Mouse (Mus musculus) urinary bladder, postnatal 36 days (tissue): ENCODE results near the gene Napepld.
"Not testable (repeated sequence)": the region's sequence is repeated elsewhere in the genome, so short reads cannot be mapped to it uniquely, and the experiment has no call there.

Experiments used
- DNase-seq, 2 experiments: peaks; one replicate each; pipeline ENCODE4 v3.0.0; 2022; ENCODE audit warnings: low spot score in 2 of 2, mixed read lengths in 1 of 2

Napepld gene

DNA sequence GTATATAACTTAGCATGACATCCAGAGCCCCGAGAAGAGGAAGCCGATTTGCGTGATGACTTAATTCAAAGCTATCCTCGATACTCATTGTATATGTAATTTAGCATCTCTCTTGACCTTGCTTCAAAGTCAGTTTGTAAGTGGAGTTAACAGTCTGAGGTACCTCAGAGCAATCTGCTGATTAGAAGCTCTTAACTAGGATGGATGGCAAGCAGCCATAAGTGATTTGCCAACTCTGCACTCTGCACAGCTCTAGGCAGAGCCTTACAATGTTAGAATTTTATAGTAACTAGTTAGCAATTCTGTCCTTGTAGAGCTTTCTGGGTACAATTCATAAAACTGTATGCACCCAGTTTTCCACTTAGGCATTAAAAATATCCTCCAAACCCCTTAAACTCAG lies 5.3 kb upstream of the Napepld start:
- DNase-seq, result no peak

DNA sequence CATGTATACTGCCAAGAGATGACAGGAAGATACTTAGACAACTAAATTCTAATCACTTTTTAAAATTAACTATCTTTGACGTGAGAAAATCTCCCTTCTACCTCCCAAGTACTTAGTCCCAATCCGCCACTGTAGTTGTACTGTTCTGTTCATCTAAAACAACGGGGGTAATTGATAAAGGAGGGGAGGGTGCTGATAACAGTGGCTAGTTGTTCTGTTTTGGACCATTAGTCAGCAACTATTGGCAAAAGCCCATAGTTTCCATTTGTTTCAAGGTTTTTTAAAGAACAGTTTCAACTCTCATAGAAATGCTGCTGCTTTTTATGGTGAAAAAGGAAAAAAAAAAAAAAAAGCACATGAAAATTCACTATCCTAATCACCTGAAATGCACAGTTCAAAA lies 2.5 kb upstream of the Napepld start:
- no peak for DNase-seq

DNA sequence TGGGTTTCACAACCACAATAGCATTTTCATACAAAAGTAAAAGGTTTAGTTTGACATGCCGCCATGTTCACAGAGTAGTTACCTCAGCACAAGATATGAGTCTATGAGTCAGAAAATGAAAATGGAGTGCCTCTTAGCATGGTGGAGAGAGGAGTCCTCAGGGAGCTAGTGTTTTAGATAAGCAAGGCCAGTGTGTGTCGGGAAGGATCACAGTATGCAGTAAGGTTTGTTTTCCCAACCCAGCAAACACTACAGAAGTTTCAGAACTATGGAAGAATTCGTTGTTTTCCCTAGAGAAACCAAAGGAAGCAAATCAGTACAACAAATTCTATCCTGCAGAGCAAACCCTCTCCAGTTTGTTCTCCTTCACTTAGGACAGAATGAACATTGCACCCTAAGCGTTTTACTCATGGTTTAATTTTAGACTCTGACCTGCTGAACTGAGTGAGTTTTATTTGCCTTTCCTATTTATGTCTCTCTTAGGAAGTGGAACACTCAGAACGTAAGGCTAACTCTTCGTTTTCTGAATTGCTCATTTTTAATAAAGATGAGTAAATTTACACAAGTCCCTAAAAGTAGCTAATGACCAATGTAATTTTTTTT lies 1.8 kb upstream of the Napepld start:
- no peak for DNase-seq

DNA sequence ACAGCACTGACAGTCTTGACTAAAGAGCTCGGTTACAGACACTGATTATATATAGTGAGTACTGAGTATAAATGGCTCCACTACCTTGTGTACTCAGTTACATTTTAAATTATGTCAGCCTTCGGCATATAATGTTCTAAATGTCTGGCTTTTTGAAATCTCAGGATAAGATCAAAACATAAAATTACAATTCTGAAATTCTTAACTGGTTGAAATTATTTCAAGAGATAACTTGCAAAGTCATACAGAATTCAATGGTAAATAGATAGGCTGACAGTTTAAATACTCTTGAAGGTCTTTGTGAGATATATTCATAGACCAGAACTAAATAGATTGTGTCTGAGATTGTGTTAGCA lies 791 bp upstream of the Napepld start:
- DNase-seq, result no peak

DNA sequence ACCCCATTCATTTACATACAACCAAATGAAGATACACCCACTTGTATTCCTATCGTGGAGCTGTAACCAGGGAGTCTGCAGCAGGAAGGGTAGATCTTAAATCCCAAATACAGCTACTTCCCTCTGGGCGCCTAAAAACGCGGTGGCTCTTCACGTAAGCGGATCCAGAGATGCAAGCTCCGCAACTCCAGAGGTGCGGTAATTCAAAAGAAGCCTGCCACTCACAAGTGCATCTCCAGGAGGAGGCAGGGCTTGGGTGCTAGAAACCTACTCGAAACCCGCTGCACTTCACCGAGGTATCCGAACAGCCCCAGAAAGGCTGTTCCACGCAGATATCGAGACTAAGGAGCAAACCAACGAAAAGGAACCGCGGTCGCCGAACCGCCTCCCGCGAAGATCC lies 262 bp downstream of the Napepld start:
- no peak for DNase-seq

DNA sequence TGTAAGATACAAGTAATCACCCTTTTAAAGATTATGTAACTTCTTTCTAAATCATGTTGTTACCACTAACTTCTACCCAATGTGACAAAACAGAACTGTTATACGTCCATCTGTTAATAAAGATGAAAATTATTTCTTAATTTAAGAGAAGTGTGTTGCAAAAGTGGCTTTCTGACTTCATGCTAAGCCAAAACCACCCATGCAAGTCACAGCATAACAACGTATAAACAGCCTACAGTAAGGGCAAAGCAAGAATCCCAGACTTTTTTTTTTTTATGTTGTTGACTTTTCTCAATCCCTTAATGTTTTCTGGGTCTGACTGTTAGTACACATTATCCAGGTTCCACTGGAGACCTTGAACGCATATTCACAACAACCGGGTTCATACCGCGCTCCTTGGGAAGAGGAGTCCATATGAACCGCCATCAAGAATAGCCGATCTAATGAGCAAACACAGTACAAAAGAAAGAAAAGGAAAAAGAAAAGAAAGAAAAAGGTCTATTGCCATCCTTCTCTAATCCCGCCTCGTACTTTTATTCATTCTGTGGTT lies 849 bp downstream of the Napepld start:
- no peak for DNase-seq

DNA sequence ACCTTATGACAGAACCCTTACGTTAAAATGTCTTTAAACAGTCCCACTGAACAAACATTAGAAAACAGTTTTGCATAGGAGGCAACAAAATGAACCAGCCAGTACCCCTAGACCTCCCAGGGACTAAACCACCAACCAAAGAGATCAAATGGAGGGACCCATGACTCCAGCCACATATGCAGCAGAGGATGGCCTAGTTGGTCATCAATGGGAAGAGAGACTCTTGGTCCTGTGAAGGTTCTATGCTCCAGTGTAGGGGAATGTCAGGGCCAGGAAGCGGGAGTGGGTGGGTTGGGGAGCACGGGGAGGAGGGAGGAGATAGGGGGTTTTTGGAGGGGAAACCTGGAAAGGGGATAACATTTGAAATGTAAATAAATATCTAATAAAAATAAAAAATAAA lies 1.6 kb downstream of the Napepld start:
- not testable (repeated sequence) for DNase-seq

DNA sequence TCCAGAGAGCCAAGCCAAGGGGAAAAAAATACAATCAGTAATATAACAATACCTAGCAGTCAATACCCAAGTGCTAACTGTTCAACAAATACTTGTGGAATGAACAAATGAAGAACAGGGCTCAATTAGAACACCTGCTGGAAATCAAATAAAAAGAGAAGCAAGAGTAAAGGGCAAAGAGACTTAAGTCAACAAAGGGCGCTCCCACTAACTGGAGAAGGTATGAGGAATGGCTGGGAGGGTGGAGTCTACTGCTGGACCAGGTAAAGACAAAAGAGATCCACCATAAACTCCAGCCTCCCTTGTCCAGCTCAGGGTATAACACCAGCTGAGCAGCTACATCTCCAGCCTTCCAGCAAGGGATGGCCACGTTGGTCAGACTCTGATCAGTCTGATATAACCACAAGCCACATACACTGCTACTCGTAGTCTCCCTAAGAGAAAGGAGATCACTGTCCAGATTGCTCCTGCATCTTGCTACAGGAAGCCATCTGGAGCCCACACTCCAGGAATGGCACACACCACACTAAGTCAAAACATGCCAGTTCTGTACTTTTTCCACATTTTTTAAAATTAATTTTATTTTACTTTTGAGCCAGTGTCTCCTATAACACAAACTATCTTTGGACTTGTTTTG lies 6.2 kb downstream of the Napepld start:
- DNase-seq, result no peak

DNA sequence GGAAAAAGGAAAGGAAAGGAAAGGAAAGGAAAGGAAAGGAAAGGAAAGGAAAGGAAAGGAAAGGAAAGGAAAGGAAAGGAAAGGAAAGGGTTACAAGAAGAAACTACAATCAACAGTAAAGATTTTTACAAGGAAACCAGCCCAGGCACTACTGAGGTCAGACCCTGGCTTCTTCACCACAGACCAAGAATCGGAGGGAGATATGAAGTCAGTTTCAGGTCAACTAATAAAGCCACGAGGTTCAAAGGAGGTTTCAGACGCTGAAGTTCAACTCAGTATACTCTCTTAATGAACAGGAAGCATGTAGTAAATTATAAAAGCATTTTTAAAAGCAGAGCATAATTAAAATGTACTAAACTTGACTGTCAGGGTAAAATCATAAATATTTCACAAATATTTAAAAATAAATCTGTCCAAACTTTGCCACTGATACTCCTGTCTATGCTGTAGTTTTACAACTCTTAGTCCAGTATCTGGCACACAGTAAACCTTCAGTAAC lies 7.8 kb downstream of the Napepld start:
- no peak for DNase-seq

DNA sequence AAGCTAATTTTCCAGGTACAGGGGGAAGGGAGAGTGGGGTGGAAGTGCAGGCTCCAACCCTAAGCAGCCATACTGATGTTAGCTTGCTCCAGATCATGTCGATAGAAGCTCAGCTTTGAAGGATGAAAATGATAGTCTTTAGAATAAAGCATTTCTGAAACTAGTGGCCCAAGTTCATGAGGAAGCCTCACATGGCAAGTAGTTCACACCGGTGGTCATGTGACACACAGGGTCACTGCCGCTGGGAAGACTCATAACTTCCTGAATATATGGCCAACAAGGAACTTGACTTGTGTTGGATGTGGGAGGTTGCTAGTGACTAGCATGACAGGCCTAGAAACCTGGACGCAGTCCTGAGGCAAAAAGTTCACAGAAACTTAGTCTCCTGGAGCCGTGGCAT lies 9.0 kb downstream of the Napepld start:
- no peak for DNase-seq

DNA sequence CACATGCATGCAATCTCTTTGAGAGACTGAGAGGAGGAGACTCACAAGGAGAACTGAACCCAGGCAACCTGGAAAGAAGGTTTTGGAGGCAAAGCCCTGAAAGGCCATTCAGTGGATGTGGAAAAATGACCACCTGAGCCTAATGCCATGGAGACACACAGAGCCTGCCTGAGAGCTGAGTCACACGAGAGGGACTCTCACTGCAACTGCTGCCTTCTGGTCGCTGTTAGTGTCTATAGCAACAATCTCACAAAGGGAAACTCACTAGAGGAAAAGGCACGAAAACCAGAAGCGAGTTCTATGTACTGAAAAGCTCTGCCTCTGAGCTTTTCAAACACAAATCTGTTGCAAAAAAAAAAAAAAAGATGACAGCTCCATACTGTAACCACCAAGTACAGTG lies 14.2 kb downstream of the Napepld start:
- DNase-seq, result no peak

DNA sequence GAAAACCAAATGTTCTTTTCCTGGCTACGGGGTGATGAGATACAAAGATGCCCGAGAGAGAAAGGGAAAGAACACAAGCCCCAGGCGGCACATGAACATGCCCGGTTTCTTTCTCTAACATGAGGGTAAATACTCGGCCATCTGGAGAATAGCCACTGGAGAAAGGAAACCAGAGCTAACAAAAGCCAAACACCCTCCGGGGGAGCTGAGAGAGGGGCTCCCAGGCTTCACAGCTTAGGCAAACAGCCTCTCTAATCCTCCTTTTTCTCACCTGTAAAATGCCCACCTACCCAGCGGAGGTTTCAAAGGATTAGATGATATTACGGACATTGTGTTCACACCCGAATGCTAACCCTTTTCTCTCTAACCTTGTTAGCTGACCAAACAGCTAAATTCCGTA lies 16.2 kb downstream of the Napepld start:
- DNase-seq, result no peak

DNA sequence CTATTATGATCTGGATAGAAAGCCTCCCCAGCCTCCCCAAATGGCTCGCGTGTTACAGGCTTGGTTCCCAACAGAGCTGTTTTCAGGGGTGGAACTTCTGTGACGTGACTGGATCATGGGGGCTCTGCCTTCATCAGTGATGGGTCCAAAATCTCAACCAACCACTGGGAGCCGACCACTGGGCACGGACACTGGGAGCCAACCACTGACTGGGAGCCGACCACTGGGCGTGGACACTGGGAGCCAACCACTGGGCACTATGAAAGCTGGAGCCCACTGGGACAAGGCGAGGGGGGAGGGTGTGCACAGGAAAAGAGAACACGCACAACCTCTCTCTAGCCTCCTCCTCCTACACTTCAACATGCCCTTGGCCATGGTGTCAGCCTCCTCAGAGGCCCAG lies 17.4 kb downstream of the Napepld start:
- no peak for DNase-seq

DNA sequence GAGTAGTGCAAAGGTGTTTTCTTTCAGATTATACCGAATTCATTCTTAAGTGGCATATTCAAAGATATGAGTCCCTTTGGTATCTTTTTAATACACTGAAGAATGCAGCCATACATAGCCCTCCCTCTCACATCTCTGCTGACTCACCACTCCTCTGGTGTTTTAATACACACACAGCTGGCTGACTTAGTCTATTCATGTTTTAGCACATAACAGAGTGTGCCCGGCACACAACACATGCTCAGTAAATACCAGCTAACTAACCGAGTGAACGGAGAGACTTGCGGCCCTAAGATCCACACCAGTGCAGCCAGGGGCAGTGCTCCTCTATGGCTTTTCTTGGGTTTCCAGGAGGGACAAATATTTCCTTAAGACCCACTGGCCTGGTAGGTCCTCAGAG lies 20.3 kb downstream of the Napepld start:
- DNase-seq, result no peak

DNA sequence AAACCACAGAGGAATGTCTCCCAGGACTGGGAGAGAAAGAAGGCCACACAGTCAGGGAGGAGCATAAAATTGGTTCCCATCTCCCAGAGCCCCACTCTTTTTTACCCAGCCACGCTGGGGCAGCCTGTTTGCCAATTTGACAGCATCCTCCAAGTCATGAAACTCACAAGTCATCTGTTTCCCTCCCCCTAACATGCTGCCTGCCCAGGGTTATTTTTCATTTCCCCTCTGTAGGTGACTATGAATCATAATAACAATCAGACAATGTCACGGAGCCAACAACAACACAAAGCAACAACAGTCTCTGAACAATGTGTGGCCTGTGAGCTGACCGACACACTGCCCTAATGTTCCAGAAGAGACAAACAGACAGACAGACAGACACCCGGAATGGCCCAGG lies 21.2 kb downstream of the Napepld start:
- DNase-seq, result no peak

DNA sequence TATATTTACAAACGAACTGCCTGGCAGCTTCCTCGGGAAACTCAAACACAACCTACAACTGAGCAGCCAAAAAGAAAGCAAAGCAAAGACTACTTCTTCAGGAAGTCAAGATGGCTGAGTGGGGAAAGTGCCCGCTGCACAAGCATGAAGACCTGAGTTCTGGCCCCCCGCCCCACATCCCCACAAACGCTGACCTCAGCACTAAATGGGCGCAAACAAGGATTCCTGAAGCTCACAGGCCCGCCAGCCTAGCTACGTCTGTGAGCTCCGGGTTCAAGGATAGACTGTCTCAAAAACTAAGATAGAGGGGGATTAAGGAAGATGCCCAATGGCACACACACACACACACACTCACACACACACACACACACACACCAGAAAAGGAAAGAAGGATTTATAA lies 22.8 kb downstream of the Napepld start:
- DNase-seq, result no peak

DNA sequence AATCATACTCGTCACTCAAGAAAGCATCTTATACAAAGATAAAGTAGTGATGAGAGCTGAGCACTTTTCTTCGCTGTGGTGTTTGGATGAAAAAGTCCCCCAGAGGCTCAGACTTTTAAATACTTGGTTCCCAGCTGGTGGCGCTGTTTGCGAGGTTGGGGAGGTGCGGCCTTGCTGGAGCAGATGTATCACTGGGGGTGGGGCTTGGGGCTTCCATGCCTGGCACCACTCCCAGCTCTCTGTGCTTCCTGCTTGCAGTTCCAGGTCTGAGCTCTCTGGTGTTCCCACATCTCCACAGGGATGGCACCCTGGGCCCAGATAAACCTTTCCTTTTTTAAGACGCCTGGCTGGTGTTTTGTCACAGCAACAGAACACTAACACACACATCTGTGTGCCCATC lies 23.3 kb downstream of the Napepld start:
- no peak for DNase-seq

DNA sequence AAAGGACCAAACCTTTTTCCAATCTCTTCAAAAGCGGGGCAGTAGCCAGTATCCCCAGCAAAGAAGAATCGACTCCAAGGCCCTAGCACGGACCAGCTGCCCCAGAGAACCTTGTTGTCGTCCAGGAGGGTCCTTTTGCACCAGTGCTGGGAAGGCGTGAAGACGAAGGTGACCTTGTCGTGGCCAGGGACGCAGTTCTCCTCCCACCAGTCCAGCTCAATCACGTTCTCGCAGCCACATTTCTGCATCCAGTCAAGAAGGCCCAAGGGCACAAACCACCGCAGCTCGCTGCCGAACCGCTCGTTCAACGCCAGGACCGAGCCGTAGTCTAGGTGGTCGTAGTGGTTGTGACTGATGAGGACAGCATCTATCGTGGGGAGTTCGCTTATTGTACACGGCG lies 25.7 kb downstream of the Napepld start:
- no peak for DNase-seq

DNA sequence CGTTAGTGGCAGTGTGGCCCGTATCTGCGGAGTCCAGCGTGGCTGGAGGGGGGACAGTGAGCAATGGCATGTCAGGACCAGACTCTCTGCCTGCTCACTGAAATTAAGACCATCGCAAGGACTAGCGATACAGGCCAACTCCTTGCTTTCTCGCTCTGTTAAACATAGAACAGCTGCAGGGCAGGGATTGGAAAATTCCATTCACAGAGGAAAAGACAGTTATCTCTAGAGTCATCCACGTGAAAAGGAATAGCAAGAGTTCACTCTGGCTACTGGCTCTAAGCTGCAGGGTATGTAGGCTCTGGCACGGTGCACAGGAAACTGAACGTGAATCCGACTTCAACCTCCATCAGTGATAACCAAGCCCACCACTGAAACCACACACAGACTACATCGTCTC lies 26.2 kb downstream of the Napepld start:
- no peak for DNase-seq

DNA sequence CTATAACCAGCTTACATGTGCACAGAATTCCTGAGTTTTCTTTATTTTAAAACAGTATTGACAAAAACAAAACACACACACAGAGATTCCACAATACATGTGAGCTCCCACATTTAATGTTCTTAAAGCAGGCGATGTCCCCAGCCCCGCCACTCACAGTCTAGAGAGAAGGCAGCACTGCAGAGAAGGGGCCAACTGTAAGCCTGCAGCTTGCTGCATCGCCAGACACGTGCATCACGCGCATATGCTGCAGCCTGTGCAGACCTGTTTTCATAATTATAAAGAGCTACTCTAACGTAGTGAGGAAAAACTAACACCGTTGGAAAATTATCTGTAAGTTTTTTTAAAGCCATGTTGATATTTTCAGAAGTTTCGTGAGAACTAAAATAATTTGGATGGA lies 27.5 kb downstream of the Napepld start:
- no peak for DNase-seq

DNA sequence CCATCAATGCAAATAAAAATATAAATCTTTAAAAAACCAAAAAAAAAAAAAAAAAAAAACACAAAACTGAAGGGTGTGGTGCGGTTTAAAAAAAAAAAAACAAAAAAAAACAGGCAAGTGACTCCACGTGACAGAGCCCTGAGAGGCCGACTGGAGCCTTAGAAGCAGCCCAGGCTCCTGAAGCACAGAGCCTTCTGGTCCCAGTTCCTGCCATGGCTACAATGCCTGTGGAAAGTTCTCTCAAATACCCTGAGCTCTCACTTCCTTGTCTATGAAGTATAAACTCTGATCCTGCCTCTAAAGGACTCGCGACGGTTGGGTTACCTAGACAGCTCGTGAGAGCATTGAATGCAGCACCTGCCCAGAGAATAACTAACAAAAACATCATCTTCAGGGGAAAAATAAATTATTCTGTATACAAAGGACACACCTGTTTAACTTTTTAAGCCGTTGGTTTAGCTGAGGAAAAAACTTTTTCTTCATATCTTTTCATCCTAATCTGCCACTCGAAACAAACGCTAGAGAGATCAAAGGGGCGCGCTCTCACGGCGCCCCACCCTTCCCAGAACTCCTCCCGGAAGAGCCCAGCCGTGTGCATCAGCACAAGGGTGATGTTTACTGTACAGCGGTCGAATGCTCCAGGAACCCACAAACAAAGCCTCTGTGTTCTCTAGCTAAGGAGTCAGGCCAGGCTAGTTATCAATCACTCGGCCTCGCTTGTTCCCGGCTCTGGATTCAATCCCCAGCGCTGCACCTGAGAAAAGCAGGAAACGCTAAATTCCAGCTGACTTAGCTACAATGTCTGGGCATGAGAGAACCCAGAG lies 28.2 kb downstream of the Napepld start:
- no peak for DNase-seq

DNA sequence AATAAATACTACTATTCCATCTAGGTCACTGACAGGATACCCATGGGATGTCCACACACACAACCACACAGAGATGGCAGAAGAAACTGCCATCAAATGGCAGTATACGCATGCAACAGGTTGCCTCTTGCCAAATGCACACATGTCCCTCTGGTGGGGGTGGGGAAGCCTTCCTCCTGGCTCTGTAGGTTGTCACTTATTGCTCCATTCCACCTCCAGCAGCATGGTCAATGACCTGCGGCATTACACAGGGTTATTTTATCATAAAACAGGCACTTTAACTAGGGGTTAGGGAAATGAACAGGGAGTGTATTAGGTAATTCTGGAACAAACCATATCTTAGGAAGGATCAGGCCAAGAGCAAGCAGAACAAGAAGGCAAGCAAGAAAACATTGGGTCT lies 31.9 kb downstream of the Napepld start:
- no peak for DNase-seq
